Mouse (Mus musculus): Measurements from ENCODE around the gene Ppp2r5a. TPM values are rescaled to one million over a fixed set of nuclear protein-coding genes. Genes with fewer than 3 reads are reported as not detected.

The Ppp2r5a gene
- total RNA-seq, 2 experiments from 2014 or later: 60.3 to 62.8 TPM

DNA sequence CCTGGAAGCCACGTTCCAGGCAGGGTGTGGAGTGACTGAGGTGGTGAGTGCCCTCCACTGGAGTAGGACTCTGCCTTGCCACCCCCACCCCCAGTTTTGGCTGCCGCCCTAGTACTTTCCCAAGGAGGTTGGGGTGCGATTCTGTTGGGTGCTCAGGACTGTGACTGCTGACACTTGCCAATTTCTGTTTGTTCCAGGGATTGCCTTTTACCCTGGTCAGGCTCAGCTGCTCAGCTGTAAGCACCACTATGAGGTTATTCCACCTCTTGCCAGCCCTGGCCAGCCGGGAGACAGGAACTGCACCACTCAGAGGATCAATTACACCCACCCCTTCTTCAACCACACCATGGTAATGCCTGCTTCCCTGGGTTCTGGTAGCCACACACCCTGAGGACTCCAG, 62.5 kb downstream of the Ppp2r5a start:
- ATAC-seq (replicated peaks; ENCODE audit: low FRiP score, poor library complexity, severe bottlenecking): no peak

DNA sequence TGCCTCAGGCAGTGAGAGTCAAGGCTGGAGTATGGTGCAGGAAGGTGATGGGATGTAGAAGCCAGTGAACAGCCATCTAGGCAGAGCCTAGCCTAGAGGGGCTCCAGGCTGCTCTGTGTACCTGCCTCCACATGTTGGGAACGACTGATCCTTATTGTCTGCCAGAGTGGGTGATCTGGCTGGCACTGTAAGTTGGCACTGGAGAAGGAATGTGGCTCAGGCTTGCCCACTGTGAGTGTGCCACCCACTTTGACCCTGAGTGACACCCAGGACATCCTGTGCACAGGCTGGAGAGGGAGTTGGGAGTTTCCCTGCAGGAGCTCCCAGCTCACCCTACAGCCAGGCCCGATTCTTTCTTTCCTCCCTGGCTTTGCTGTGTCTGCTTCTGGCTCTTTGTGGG, 63.2 kb downstream of the Ppp2r5a start:
- ATAC-seq (replicated peaks; ENCODE audit: low FRiP score, poor library complexity, severe bottlenecking): no peak

DNA sequence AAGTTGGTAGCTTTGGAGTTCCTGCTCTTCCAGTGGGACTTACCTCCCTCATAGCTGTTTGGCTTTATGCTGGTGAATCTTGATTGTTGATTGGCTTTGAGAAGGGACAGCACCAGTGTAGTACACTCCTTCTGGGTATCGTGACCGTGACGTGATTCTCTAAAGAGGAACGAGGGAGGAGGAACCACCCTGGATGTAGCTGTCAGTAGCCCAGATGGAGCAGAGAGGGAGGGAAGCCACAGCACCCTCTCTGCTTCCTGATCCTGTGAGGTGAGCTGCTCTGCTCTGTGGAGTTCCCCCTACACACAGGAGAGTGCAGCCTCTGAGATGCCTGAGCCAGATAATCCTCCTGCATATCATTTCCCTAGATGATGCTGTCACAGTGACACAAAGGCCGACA, 68.6 kb downstream of the Ppp2r5a start:
- ATAC-seq (replicated peaks; ENCODE audit: low FRiP score, poor library complexity, severe bottlenecking): no peak

DNA sequence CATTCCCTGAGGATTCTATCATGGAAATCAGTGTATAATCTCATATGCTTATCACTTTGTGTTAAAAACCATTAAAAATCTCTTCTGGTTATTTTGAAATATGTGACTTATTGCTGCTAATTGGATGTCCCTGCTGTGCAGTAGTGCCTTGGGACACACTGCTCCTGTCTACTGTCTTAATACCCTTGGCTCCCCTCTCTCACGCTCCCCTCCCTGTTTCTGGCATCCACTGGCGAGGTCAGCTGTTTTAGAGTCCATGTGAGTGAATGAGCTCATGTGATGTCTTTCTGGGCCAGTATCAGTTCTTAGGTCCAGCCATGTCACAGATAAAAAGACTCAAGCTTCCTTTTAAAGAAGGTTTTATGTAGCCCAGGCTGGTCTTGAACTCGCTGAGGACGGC, 72.7 kb downstream of the Ppp2r5a start:
- ATAC-seq (replicated peaks; ENCODE audit: low FRiP score, poor library complexity, severe bottlenecking): no peak

DNA sequence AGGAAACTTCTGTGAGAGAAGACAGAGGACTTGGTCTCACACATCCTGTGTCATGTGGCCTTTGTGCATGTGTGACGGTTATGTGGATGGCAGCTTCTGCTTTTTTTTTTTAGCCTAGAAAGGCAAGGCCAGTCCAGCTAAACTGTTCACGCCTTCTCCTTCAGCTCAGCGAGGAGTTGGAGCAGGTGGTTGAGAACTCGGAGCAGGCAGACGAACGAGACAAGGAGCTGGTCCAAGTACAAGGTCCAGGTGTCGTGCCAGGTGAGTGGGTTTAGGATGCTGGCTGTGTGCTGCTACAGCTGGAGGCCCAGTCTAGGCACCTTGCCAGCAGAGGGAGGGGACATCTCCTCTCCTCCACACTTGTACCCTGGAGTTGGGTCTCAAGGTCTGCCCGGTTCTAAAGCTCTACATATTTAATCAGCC, 75.0 kb downstream of the Ppp2r5a start:
- ATAC-seq (replicated peaks; ENCODE audit: low FRiP score, poor library complexity, severe bottlenecking): no peak

DNA sequence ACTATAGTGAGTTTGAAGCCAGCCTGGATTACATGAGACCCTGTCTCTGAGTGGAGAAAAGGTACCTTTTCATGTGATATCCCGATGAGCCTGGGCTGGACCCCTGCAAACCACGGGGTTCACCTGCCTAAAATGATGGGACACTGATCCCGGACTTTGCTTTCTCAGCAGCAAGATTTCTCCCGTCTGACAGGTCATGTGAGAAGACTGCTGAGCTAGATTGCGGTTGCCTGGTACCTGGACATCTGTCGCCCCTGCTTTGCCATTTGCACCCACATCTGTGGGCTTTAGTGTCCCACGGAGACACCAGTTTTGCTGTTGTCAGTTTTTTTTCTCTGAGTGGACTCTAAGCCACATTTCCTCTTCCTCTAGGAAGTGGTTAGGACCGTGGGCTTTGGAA, 75.8 kb downstream of the Ppp2r5a start:
- ATAC-seq (replicated peaks; ENCODE audit: low FRiP score, poor library complexity, severe bottlenecking): no peak

DNA sequence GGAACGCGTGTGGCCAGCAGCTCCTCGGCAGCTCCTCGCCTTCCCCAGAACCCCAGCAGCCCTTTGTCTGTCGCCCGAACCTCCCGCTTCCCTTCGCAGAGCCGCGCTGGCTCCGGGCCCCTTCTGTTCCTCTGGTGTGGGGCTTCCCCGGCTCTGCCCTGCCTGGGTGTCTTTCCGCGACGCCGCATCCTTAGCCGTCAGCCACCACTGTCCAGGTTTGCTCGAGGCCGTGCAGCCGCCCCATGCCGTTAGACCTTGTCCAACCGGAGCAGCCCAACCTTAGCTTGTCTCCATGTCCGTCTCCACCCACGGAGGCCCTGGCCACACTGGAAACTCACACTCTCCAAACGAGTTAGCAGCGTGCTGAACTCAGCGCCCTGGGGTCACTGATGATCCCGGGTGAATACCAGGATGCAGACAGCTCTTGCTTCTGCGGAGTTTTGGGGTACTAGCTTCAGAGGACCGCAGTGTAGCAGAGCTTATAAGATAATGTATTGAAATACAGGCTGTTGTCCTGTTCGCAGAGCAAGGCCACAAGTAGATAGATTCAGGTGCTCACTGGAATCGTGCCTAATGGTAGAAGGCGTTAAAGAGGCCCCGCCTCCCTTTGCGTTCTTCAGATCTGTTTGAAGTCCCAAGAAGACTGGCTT, 76.7 kb downstream of the Ppp2r5a start:
- peak; percentile 62 for ATAC-seq (replicated peaks; ENCODE audit: low FRiP score, poor library complexity, severe bottlenecking)

DNA sequence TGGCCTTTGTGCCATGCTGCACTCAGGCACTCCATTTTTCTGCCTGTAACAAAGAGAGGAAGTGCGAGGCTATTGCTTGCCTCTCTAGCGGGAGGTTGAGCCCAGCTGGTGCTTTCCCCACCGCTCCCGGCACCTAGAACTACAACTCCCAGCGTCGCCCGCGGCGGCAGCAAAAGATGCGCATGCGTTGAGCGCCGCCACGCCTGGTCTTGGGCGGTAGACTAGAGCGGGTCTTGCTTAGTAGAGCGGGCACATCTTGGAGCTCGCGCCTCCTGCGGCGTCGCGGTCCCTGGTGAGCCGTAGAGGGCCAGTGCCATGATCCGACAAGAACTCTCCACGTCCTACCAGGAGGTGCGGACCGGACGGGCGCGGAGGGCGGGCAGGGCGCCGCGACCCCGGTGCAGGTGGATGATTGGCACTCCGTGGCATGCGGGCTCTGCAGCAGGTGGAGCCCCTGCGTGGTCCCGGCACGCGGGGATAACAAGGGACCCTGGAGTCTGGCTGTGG, 77.3 kb downstream of the Ppp2r5a start, which contains the start of gene Tmem206:
Tmem206 (plus strand) TSS at position 187 of the 507 bp plus-strand sequence.
- ATAC-seq (replicated peaks; ENCODE audit: low FRiP score, poor library complexity, severe bottlenecking): peak; percentile 94

DNA sequence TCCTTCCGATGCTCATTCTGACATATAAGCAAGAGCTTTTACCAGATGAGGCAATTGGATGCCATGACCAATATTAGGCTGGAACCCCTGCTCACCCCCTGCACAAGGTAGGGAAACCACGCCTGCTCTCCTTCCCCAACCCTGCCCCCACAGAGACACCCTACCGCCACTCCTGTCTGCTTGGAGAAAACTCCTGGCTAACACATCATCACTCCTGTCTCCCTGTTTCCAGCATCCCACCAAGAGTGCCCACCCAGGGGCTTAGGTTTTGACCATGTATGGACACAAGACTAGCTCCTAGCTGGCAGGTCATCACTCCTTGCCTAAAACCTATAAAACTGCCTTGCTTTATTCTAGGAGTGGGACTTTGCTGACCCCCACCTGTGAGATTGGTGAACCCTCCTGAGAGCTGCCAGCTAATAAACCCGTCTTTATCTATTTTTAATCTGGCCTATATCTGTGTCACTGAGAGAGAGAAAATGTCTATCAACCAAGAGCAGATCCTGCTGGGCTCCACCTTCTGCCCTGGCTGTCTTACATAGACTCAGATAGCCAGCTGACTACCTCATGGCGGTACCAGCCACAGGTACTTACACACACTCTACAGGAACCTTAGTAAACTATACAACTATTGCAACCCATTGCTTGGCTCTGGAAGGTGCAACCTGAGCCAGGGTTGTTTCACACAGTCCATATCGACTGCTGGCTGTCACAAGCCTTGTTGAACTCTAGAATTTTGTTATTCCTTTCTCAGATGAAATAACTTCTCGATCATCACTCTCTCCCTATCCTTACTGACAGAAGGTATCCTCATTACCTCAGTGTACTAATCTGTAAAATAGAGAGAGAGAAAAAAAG, 78.1 kb downstream of the Ppp2r5a start:
- peak; percentile 60 for ATAC-seq (replicated peaks; ENCODE audit: low FRiP score, poor library complexity, severe bottlenecking)

DNA sequence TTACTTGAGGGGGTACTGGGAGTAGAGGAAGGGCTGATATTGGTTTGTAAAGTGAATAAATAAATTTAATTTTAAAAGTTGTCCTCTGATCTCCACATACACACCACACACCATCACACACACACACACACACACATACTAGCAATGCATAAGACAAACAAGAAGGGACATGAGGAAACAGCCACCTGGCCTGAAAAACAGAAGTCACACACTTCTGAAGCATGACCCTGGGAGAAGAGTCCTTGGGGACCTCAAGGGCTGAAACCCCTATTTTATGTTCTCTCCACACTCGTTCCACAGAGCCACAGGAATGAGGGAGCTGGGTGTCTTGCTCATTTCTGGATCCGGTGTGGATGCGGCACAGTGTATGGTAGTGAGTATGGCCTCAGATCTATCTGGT, 79.7 kb downstream of the Ppp2r5a start:
- ATAC-seq (replicated peaks; ENCODE audit: low FRiP score, poor library complexity, severe bottlenecking): no peak

DNA sequence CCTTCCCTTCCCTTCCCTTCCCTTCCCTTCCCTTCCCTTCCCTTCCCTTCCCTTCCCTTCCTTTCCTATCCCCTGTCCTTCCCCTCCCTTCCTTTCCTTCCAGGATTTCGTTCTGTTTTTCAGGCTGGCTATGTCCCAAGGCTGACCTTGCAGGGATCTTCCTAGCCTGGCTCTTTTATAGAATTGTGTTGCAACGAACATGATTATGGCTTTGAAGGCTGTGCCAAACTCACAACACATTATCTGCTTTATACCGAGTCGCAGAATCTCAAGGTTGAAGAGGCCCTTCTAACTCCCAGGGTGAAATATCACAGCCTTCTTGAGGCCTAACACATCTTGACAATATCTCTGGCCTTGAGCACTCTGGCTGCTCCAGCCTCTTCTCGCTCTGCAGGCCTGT, 84.4 kb downstream of the Ppp2r5a start:
- ATAC-seq (replicated peaks; ENCODE audit: low FRiP score, poor library complexity, severe bottlenecking): 0 out of 2 replicates have a peak, but pooled peaks have one; percentile 25

DNA sequence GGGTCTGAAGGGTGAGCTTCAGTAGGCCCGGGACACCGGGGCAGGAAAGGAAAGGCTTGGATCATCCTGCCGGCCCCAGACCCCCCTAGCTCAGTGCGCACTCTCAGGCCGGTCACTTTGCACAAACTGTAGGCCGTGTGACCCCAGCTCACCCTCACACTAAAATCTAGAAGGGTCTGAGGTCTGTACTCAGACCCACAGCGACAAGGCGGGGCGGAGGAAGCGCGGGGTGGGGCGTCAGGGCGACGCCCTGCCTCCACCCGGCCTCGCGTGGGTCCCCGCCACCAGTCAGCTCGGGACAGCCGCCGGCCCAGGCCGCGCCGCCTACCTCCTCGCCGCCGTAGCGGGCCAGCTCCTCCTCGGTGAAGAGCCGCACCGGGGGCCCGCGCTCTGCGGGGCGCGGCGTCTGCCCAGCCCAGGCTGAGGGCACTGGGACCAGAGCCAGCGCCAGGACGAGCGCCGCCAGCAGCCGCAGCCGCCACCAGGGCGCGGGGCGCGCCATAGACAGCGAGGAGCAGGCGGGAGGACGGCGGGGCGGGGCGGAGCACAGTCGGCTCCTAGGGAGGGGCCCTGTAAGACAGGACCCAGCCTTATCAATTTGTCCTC, 85.4 kb downstream of the Ppp2r5a start, which contains the start of gene Nenf:
Nenf (minus strand) TSS at position 604 of the 606 bp plus-strand sequence.
- peak; percentile 89 for ATAC-seq (replicated peaks; ENCODE audit: low FRiP score, poor library complexity, severe bottlenecking)

DNA sequence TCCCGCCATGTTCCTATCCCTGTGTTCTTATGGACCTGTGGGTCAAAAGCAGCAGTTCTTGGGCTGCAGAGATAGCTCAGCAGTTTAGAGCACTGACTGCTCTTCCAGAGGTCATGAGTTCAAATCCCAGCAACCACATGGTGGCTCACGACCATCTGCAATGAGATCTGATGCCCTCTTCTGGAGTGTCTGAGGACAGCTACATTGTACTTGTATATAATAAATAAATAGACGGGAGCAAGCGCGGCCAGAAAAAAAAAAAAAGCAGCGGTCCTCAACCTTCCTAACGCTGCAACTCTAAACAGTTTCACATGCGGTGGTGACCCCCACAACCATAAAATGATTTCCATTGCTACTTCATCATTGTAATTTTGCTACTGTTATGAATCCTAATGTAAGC, 86.3 kb downstream of the Ppp2r5a start:
- ATAC-seq (replicated peaks; ENCODE audit: low FRiP score, poor library complexity, severe bottlenecking): no peak

DNA sequence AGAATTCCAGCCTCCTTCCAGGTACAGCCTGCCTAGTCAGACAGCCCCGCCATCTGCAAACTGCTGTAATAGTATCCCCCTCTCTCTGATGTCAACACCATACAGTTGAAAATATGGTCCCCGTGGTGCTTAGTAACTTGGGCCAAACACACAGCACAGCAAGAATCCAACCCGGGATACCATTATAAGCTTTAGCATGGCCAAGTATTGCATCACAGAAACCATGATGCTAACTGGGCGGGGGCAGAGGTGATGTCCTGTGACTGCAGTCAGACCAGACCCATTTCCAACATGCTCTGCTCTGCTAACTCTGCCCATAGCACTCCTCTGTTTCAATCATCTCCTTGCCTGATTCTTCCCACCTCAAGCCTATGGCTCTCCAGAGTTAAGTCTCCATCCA, 89.1 kb downstream of the Ppp2r5a start:
- ATAC-seq (replicated peaks; ENCODE audit: low FRiP score, poor library complexity, severe bottlenecking): no peak

DNA sequence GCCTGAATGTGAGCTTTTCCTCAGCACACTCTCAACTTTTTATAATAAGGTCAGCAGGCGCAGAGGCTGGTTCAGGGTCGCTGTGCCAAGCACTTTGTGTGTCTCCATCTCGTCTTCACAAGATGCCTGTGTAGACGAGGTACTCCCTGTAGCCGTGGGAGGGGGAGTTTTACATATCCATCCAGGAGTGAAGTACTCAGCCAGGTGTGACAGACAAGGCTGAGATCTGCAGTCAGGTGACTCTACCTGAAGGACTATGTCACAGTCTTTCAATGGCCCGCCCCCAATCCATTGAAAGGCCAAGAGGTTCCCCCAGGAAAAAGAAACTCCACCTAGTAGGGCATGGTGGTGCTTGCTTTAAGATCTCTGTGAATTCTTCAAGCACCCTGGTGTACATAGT, 89.9 kb downstream of the Ppp2r5a start:
- no peak for ATAC-seq (replicated peaks; ENCODE audit: low FRiP score, poor library complexity, severe bottlenecking)

DNA sequence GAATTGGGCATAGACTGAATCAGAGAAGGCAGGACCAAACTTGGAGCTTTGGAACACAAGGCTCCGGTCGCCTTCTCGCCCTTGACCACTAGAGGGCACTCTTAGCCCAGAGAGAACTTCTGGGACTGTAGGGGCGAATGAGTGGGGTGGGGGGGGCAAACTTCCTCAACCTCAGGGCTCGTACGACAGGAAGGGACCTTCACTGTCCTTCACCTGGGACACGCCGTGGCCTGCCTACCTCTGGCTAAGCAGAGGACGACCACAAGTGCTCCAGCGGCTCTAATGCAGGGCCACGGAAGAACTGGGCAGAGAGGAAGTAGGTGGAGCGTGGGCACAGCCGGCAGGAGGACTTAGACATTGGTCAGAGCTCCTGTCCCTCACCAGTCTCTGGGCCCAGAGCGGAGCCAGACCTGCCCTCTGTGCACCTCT, 90.5 kb downstream of the Ppp2r5a start:
- peak; percentile 94 for ATAC-seq (replicated peaks; ENCODE audit: low FRiP score, poor library complexity, severe bottlenecking)

DNA sequence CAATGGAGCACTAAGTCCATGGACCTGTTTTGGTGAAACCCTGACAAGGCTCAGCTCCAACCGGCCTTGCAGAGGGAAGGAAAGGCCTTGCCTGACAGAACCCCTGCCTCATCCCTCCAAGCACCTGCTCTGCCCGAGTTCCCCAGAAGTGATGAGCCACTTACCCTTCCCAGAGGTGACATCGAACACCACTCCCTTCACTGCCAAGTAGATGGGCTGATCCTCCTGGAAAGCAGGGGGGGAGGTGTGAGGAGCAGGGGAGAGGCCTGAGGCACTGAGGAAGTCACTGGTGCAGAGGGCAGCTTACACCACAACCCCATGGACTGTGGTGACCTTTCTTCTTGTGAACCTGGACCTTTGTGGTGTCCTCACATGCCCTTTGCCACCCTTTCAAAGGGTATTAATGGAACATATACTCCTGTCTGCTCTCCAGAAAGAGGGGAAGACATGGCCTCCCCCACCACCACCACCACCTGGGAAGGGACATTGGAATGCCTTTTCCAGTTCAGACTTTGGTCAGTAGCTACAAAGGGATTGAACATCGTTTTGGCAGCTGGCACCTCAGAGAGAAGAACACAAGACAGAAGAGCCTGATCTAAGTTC, 91.7 kb downstream of the Ppp2r5a start:
- ATAC-seq (replicated peaks; ENCODE audit: low FRiP score, poor library complexity, severe bottlenecking): no peak

DNA sequence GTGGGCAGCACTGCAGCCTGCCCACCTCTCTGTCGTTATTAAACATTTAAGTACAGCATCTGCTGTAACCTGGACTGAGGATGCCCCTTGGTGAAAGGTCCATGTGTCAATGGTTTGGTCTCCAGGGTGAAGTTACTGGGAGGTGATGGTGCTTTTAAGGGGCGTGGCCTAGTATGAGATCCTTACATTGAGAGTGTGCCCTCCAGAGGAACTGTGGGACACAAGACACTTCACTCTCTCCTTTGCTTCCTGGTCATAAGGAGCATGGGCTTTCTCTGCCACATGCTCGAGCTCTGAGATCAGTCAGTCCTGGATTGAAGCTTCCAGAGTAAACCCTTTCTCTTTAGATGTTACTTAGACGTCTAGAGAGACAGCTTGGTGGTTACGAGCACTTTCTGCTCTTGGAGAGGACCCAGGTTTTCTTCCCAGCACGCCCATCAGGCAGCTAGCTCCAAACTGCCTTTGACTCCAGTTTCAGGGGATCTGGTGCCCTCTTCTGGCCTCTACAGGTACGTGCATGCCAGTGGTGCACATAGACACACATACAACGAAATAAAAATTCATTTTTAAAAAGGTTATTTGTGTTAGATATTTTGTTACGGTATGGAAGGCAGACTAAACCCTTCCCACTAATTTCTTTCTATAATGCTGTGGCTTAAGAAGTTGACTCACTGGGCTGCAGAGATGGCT, 95.2 kb downstream of the Ppp2r5a start:
- no peak for ATAC-seq (replicated peaks; ENCODE audit: low FRiP score, poor library complexity, severe bottlenecking)

DNA sequence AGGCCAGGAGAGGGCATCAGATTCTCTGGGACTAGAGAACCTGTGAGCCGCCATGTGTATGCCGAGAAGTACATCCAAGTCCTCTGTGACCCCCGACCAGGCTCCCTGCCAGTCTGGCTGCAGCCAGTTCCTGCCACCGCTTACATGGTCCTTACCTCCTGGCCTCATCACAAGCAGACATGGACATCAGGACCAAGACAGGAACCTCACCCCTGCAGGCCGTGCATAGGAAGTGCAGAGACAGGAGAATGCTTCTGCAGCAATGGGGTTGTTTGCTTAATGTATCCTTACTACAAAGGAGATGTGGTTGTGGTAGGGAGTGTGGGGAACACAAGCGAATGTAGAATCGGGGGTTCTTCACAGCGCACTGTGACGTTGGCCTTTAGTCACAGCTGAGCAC, 96.8 kb downstream of the Ppp2r5a start:
- no peak for ATAC-seq (replicated peaks; ENCODE audit: low FRiP score, poor library complexity, severe bottlenecking)
